Mouse (Mus musculus) neural tube, embryonic 14.5 days (tissue): Measurements from ENCODE around the gene Klhl25. TPM values are rescaled to one million over a fixed set of nuclear protein-coding genes. Genes with fewer than 3 reads are reported as not detected.

Experiments used
- ATAC-seq: fragments of 200-750 bp; cut with Nextera tagmentation; 2 replicates; pipeline ENCODE4 v1.8.0; 2017; ENCODE audit warnings: low read depth, mild to moderate bottlenecking, moderate TSS enrichment, moderate library complexity
- H3K27ac ChIP-seq: fragments of 300-500 bp; sonication (generic); 2 replicates; pipeline ENCODE4 v1.5.1; 2014; ENCODE audit warnings: low read depth, mild to moderate bottlenecking, control low read depth, low read length, moderate library complexity, mixed read lengths
- H3K27me3 ChIP-seq: fragments of 300-500 bp; sonication (generic); 2 replicates; pipeline ENCODE4 v1.6.1; 2014; ENCODE audit warnings: low read length; ENCODE audit not compliant: control insufficient read depth, insufficient read depth
- H3K36me3 ChIP-seq: fragments of 300-500 bp; sonication (generic); 2 replicates; pipeline ENCODE4 v1.6.1; 2014; ENCODE audit warnings: low read length, mixed read lengths; ENCODE audit not compliant: control insufficient read depth, insufficient read depth
- H3K4me1 ChIP-seq: fragments of 300-500 bp; sonication (generic); 2 replicates; pipeline ENCODE4 v1.6.1; 2014; ENCODE audit warnings: low read length; ENCODE audit not compliant: control insufficient read depth, insufficient read depth
- H3K4me2 ChIP-seq: fragments of 300-500 bp; sonication (generic); 2 replicates; pipeline ENCODE4 v1.6.1; 2014; ENCODE audit warnings: mild to moderate bottlenecking, low read depth, low read length, control low read depth
- H3K4me3 ChIP-seq: fragments of 300-500 bp; sonication (generic); 2 replicates; pipeline ENCODE4 v1.5.1; 2014; ENCODE audit warnings: low read depth, low read length, control low read depth, mixed read lengths
- H3K9ac ChIP-seq: fragments of 300-500 bp; sonication (generic); replicated peaks from 2 replicates; pipeline ENCODE4 v1.6.1; 2014; ENCODE audit warnings: low read depth, mild to moderate bottlenecking, control low read depth, low read length, mixed read lengths
- H3K9me3 ChIP-seq: fragments of 300-500 bp; sonication (generic); 2 replicates; pipeline ENCODE4 v1.6.1; 2016; ENCODE audit warnings: low read length; ENCODE audit not compliant: control insufficient read depth
- WGBS: fragments of 180-500 bp; shearing (Covaris S2); extraction: QIAGEN DNeasy Blood & Tissue Kit; methylation state at CpG from one replicate; pipeline ENCODE4 v1.1.7; 2014; 5-methylcytosine and 5-hydroxymethylcytosine counted together
- polyA plus RNA-seq: library from polyadenylated mRNA; unstranded; fragments of >200 nt; fragmentation: Nextera tagmentation; extraction: Ambion mirVana; gene quantifications from 2 replicates; pipeline ENCODE4 v1.2.1, GENCODE M21; 2014

The Klhl25 gene
- 22.1 and 23.3 TPM in 2 replicates for polyA plus RNA-seq

- Histone ChIP-seq H3K4me2 (peak within 1 kb of the TSS; percentile 90), H3K4me3 (peak within 1 kb of the TSS; percentile 85), H3K27ac (peak within 1 kb of the TSS; percentile 80), H3K9ac (peak within 1 kb of the TSS; percentile 80), H3K4me1 (peaks cover 32% of the 10 kb centered on the region), H3K9me3 (no peaks in the 10 kb centered on the region), H3K36me3 (no peaks in the 10 kb centered on the region), H3K27me3 (no peaks in the 10 kb centered on the region)
- under 1% methylated on average over 60 of the region's 60 CpGs for WGBS
- peak; percentile 97 for ATAC-seq
Measured at GRCm38 (mm10) chr7:75848115-75848775, at the start of gene Klhl25. Klhl25 (plus strand) TSS chr7:75848310.

- H3K9me3 ChIP-seq, result no peaks in the 10 kb centered on the region
- no peak overlapping the region for H3K4me3 ChIP-seq
- 84% methylated on average over 4 of the region's 4 CpGs for WGBS
- H3K4me2 ChIP-seq, result no peak overlapping the region
- no peaks in the 10 kb centered on the region for H3K36me3 ChIP-seq
- H3K27ac ChIP-seq, result no peak overlapping the region
- H3K27me3 ChIP-seq, result no peaks in the 10 kb centered on the region
- ATAC-seq, result no peak
- H3K4me1 ChIP-seq, result no peaks in the 10 kb centered on the region
- no peak overlapping the region for H3K9ac ChIP-seq
Measured at GRCm38 (mm10) chr7:75800530-75800929, 47.6 kb upstream of the Klhl25 start.

- H3K4me2 ChIP-seq, result no peak overlapping the region
- H3K9me3 ChIP-seq, result no peaks in the 10 kb centered on the region
- no peaks in the 10 kb centered on the region for H3K27me3 ChIP-seq
- 93% methylated on average over 3 of the region's 3 CpGs for WGBS
- H3K9ac ChIP-seq, result no peak overlapping the region
- H3K27ac ChIP-seq, result no peak overlapping the region
- H3K4me3 ChIP-seq, result no peak overlapping the region
- H3K36me3 ChIP-seq, result no peaks in the 10 kb centered on the region
- no peak for ATAC-seq
- no peaks in the 10 kb centered on the region for H3K4me1 ChIP-seq
Measured at GRCm38 (mm10) chr7:75801022-75801421, 47.1 kb upstream of the Klhl25 start.

GRCm38 (mm10) chr7:75801621-75802358 lies 46.3 kb upstream of the Klhl25 start:
- H3K9me3 ChIP-seq, result no peaks in the 10 kb centered on the region
- no peaks in the 10 kb centered on the region for H3K27me3 ChIP-seq
- no peaks in the 10 kb centered on the region for H3K36me3 ChIP-seq
- no peak overlapping the region for H3K9ac ChIP-seq
- no peak for ATAC-seq
- no peaks in the 10 kb centered on the region for H3K4me1 ChIP-seq
- WGBS, result 90% methylated on average over 5 of the region's 5 CpGs
- H3K4me3 ChIP-seq, result no peak overlapping the region
- H3K4me2 ChIP-seq, result no peak overlapping the region
- H3K27ac ChIP-seq, result no peak overlapping the region

GRCm38 (mm10) chr7:75802887-75803286 lies 45.2 kb upstream of the Klhl25 start:
- no peak overlapping the region for H3K4me2 ChIP-seq
- H3K27ac ChIP-seq, result no peak overlapping the region
- no peak overlapping the region for H3K9ac ChIP-seq
- no peak overlapping the region for H3K4me3 ChIP-seq
- H3K27me3 ChIP-seq, result no peaks in the 10 kb centered on the region
- 74% methylated on average over 3 of the region's 3 CpGs for WGBS
- ATAC-seq, result no peak
- no peaks in the 10 kb centered on the region for H3K36me3 ChIP-seq
- no peaks in the 10 kb centered on the region for H3K4me1 ChIP-seq
- no peaks in the 10 kb centered on the region for H3K9me3 ChIP-seq

GRCm38 (mm10) chr7:75806161-75806560 lies 41.9 kb upstream of the Klhl25 start:
- H3K4me1 ChIP-seq, result no peaks in the 10 kb centered on the region
- H3K9me3 ChIP-seq, result no peaks in the 10 kb centered on the region
- H3K27me3 ChIP-seq, result no peaks in the 10 kb centered on the region
- ATAC-seq, result no peak
- H3K27ac ChIP-seq, result peak overlapping the region; percentile 44; the same call in 1 of the 2 replicates
- no peak overlapping the region for H3K9ac ChIP-seq
- no peak overlapping the region for H3K4me2 ChIP-seq
- no peak overlapping the region for H3K4me3 ChIP-seq
- H3K36me3 ChIP-seq, result no peaks in the 10 kb centered on the region
- 68% methylated on average over 4 of the region's 4 CpGs for WGBS

- Histone ChIP-seq H3K27me3 (no peaks in the 10 kb centered on the region), H3K4me3 (no peak overlapping the region), H3K27ac (peak overlapping the region; percentile 44; the same call in 1 of the 2 replicates), H3K4me2 (no peak overlapping the region), H3K9ac (no peak overlapping the region), H3K36me3 (no peaks in the 10 kb centered on the region), H3K4me1 (no peaks in the 10 kb centered on the region), H3K9me3 (no peaks in the 10 kb centered on the region)
- ATAC-seq, result no peak
- WGBS, result 36% methylated on average over 4 of the region's 4 CpGs
Measured at GRCm38 (mm10) chr7:75806711-75807110, 41.4 kb upstream of the Klhl25 start.

- H3K9ac ChIP-seq, result no peak overlapping the region
- no peaks in the 10 kb centered on the region for H3K27me3 ChIP-seq
- H3K4me2 ChIP-seq, result no peak overlapping the region
- WGBS, result 78% methylated on average over 17 of the region's 17 CpGs
- H3K4me1 ChIP-seq, result no peaks in the 10 kb centered on the region
- H3K9me3 ChIP-seq, result no peaks in the 10 kb centered on the region
- H3K27ac ChIP-seq, result no peak overlapping the region
- peak; percentile 21; the same call in 1 of the 2 replicates for ATAC-seq
- H3K36me3 ChIP-seq, result no peaks in the 10 kb centered on the region
- no peak overlapping the region for H3K4me3 ChIP-seq
Measured at GRCm38 (mm10) chr7:75807460-75808304, 40.4 kb upstream of the Klhl25 start.
